Mouse (Mus musculus) urinary bladder, postnatal 10 days (tissue): ENCODE measurements around the gene Kank1.

Experiments
- DNase-seq: peaks from one replicate; pipeline ENCODE4 v3.0.0; 2022; ENCODE audit warnings: low spot score

The Kank1 gene

GRCm38 (mm10) chr19:25366620-25367019, 129.8 kb downstream of the Kank1 start:
- no peak for DNase-seq

- DNase-seq = no peak
Observed at GRCm38 (mm10) chr19:25370428-25370827, 133.7 kb downstream of the Kank1 start.

GRCm38 (mm10) chr19:25372794-25373193, 136.0 kb downstream of the Kank1 start:
- DNase-seq = no peak

- no peak for DNase-seq
Observed at GRCm38 (mm10) chr19:25373594-25373993, 136.8 kb downstream of the Kank1 start.

GRCm38 (mm10) chr19:25374191-25374590, 137.4 kb downstream of the Kank1 start:
- no peak for DNase-seq

- no peak for DNase-seq
Observed at GRCm38 (mm10) chr19:25374926-25375325, 138.2 kb downstream of the Kank1 start.

- DNase-seq = no peak
Observed at GRCm38 (mm10) chr19:25376871-25377270, 140.1 kb downstream of the Kank1 start.

- DNase-seq = no peak
Observed at GRCm38 (mm10) chr19:25380675-25381074, 143.9 kb downstream of the Kank1 start.

GRCm38 (mm10) chr19:25381972-25382371, 145.2 kb downstream of the Kank1 start:
- DNase-seq = no peak

GRCm38 (mm10) chr19:25382494-25382893, 145.7 kb downstream of the Kank1 start:
- DNase-seq = no peak

GRCm38 (mm10) chr19:25383386-25384146, 146.8 kb downstream of the Kank1 start:
- no peak for DNase-seq

- DNase-seq = no peak
Observed at GRCm38 (mm10) chr19:25385981-25386380, 149.2 kb downstream of the Kank1 start.

- no peak for DNase-seq
Observed at GRCm38 (mm10) chr19:25386679-25387470, 150.1 kb downstream of the Kank1 start.

GRCm38 (mm10) chr19:25387902-25388301, 151.1 kb downstream of the Kank1 start:
- no peak for DNase-seq

- no peak for DNase-seq
Observed at GRCm38 (mm10) chr19:25392135-25392534, 155.4 kb downstream of the Kank1 start.

- no peak for DNase-seq
Observed at GRCm38 (mm10) chr19:25395035-25395434, 158.3 kb downstream of the Kank1 start.

GRCm38 (mm10) chr19:25396709-25397266, 160.0 kb downstream of the Kank1 start:
- DNase-seq = no peak

GRCm38 (mm10) chr19:25399511-25400211, 162.9 kb downstream of the Kank1 start:
- DNase-seq = no peak

- no peak for DNase-seq
Observed at GRCm38 (mm10) chr19:25400212-25400913, 163.6 kb downstream of the Kank1 start.

- no peak for DNase-seq
Observed at GRCm38 (mm10) chr19:25401521-25401920, 164.7 kb downstream of the Kank1 start.

- DNase-seq = no peak
Observed at GRCm38 (mm10) chr19:25404163-25404562, 167.4 kb downstream of the Kank1 start.

GRCm38 (mm10) chr19:25405987-25406386, 169.2 kb downstream of the Kank1 start:
- DNase-seq = no peak
